ENCODE assay signal across 8 mouse cellular contexts in genomic region chr2:119262978-119263377, GRCm38 (mm10). TPM values are rescaled to one million over a fixed set of nuclear protein-coding genes. Genes with fewer than 3 reads are reported as not detected.
DNase-seq lines count a peak whose midpoint lies in the region; ATAC-seq and TF ChIP-seq lines count a peak whose summit lies in the region.

No protein-coding gene starts in this region.

- H3K9me3 ChIP-seq in embryonic facial prominence, embryonic 15.5 days (replicated peaks), result no peaks in the 10 kb centered on the region
- H3K9me3 ChIP-seq in intestine, postnatal 0 days (ENCODE audit: control insufficient read depth), result no peaks in the 10 kb centered on the region

- DNase-seq in testis, postnatal 14 days (ENCODE audit: low spot score), result peak; percentile 55
- no peak for DNase-seq in testis, postnatal 10 days (ENCODE audit: low spot score)
- DNase-seq in lung, postnatal 14 days, result peak; percentile 69
- DNase-seq in left cerebral cortex, adult 9 months (ENCODE audit: low spot score in 2 of 2), result no peak
- no peak for DNase-seq in frontal cortex, postnatal 14 days (ENCODE audit: low spot score in 2 of 2)
- no peak for DNase-seq in thymus, postnatal 25 days

- no peaks in the 10 kb centered on the region for H3K36me3 ChIP-seq in embryonic facial prominence, embryonic 15.5 days
- no peaks in the 10 kb centered on the region for H3K36me3 ChIP-seq in intestine, postnatal 0 days (ENCODE audit: control insufficient read depth, insufficient read depth)

- H3K9ac ChIP-seq in embryonic facial prominence, embryonic 15.5 days, result no peak overlapping the region
- no peak overlapping the region for H3K9ac ChIP-seq in intestine, postnatal 0 days (ENCODE audit: low read depth, low read length)

- peak overlapping the region; percentile 36; the same call in 1 of the 2 replicates for H3K27ac ChIP-seq in embryonic facial prominence, embryonic 15.5 days (replicated peaks)
- no peak overlapping the region for H3K27ac ChIP-seq in intestine, postnatal 0 days (ENCODE audit: low read depth, low read length)

- peak overlapping the region; percentile 24 for H3K4me2 ChIP-seq in embryonic facial prominence, embryonic 15.5 days (replicated peaks)
- peak overlapping the region; percentile 43 for H3K4me2 ChIP-seq in intestine, postnatal 0 days (replicated peaks; ENCODE audit: low read depth)

- WGBS in embryonic facial prominence, embryonic 15.5 days, result 6% methylated on average over 8 of the region's 8 CpGs
- 22% methylated on average over 8 of the region's 8 CpGs for WGBS in intestine, postnatal 0 days

- peak; percentile 85 for ATAC-seq in embryonic facial prominence, embryonic 15.5 days (ENCODE audit: insufficient number of reproducible peaks, low FRiP score, low TSS enrichment, low read depth)
- peak; percentile 64 for ATAC-seq in intestine, postnatal 0 days

- H3K4me1 ChIP-seq in embryonic facial prominence, embryonic 15.5 days, result peaks cover 8% of the 10 kb centered on the region
- no peaks in the 10 kb centered on the region; the same call in 1 of the 2 replicates for H3K4me1 ChIP-seq in intestine, postnatal 0 days (replicated peaks; ENCODE audit: control insufficient read depth, insufficient read depth, low read length)

- H3K4me3 ChIP-seq in embryonic facial prominence, embryonic 15.5 days (replicated peaks), result no peak overlapping the region
- no peak overlapping the region for H3K4me3 ChIP-seq in intestine, postnatal 0 days (ENCODE audit: low read depth, low read length)

- no peaks in the 10 kb centered on the region for H3K27me3 ChIP-seq in embryonic facial prominence, embryonic 15.5 days
- no peaks in the 10 kb centered on the region for H3K27me3 ChIP-seq in intestine, postnatal 0 days (replicated peaks; ENCODE audit: control insufficient read depth, insufficient read depth, low read length)

- TF ChIP-seq CTCF in intestine, postnatal 0 days (IDR thresholded peaks at IDR 0.05; ENCODE audit: low read depth), result no peak

RNA-seq across cellular contexts. Expression of gene Rhov, which starts 8.1 kb away (rescaled TPM):
- 37.1 and 37.9 TPM in 2 replicates for polyA plus RNA-seq in embryonic facial prominence, embryonic 15.5 days (2015; fragmentation: Nextera tagmentation; extraction: Ambion mirVana)
- polyA plus RNA-seq in intestine, postnatal 0 days (2015; fragmentation: Nextera tagmentation; extraction: Ambion mirVana), result 1.3 TPM in 2 replicates

RNA-seq across cellular contexts. Expression of gene Vps18, which starts 25.6 kb away (rescaled TPM):
- polyA plus RNA-seq in embryonic facial prominence, embryonic 15.5 days (2015; fragmentation: Nextera tagmentation; extraction: Ambion mirVana), result 18.8 and 19.6 TPM in 2 replicates
- polyA plus RNA-seq in intestine, postnatal 0 days (2015; fragmentation: Nextera tagmentation; extraction: Ambion mirVana), result 21.8 and 24.3 TPM in 2 replicates

RNA-seq across cellular contexts. Expression of gene Spint1, which starts 25.8 kb away (rescaled TPM):
- 29.8 and 33.0 TPM in 2 replicates for polyA plus RNA-seq in embryonic facial prominence, embryonic 15.5 days (2015; fragmentation: Nextera tagmentation; extraction: Ambion mirVana)
- 145 and 148 TPM in 2 replicates for polyA plus RNA-seq in intestine, postnatal 0 days (2015; fragmentation: Nextera tagmentation; extraction: Ambion mirVana)

RNA-seq across cellular contexts. Expression of gene Ppp1r14d, which starts 33.3 kb away (rescaled TPM):
- 0.36 and 0.37 TPM in 2 replicates for polyA plus RNA-seq in embryonic facial prominence, embryonic 15.5 days (2015; fragmentation: Nextera tagmentation; extraction: Ambion mirVana)
- polyA plus RNA-seq in intestine, postnatal 0 days (2015; fragmentation: Nextera tagmentation; extraction: Ambion mirVana), result 78.7 and 84.7 TPM in 2 replicates

RNA-seq across cellular contexts. Expression of gene Dnajc17, which starts 54.4 kb away (rescaled TPM):
- 19.0 and 21.7 TPM in 2 replicates for polyA plus RNA-seq in embryonic facial prominence, embryonic 15.5 days (2015; fragmentation: Nextera tagmentation; extraction: Ambion mirVana)
- polyA plus RNA-seq in intestine, postnatal 0 days (2015; fragmentation: Nextera tagmentation; extraction: Ambion mirVana), result 8.8 and 9.4 TPM in 2 replicates

Comparison
In these comparisons a context has a peak if more than half of its experiments do, and no peak if none do; other contexts are left out.
1. DNase-seq: peak in testis, postnatal 14 days (single experiment) and lung, postnatal 14 days (single experiment); none in testis, postnatal 10 days (single experiment), left cerebral cortex, adult 9 months (0 of 2), frontal cortex, postnatal 14 days (0 of 2) and thymus, postnatal 25 days (single experiment).
2. RNA of gene Rhov, which starts 8.1 kb away (polyA plus RNA-seq): 37.1 to 37.9 TPM in embryonic facial prominence, embryonic 15.5 days; 1.3 TPM in intestine, postnatal 0 days; every median in the first group is over 10 times any median in the second.